Mouse (Mus musculus) c-Kit-negative CD71-positive TER-119-positive erythroid progenitor cells, embryonic 14.5 days (primary cell): ENCODE results near the gene Capn15.

Source experiments
- DNase-seq: peaks from one replicate; pipeline ENCODE4 v3.0.0-alpha.2; 2013; ENCODE audit warnings: low read depth, low spot score

The Capn15 gene

GRCm38 (mm10) chr17:25955736-25956135 lies 29.9 kb downstream of the Capn15 start:
- no peak for DNase-seq

DNA sequence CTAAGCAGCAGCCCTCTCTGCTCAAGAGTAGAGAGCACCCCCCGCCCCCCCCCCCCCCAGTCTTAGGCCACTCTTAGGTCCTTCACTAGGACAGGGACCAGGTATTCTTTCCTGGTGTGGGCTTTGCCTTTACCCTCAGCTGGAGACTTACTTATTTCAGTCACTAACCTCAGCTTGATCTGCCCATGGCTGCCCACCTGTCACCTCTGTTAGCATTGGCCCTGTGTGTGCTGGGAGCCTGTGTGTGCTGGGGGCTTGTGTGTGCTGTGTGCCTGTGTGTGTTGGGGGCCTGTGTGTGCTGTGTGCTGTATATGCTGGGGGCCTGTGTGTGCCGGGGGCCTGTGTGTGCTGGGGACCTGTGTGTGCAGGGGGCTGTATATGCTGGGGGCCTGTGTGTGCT lies 30.9 kb downstream of the Capn15 start:
- DNase-seq, result no peak

- no peak for DNase-seq
These were observed 32.4 kb downstream of the Capn15 start for GRCm38 (mm10) chr17:25953161-25953560.

DNA sequence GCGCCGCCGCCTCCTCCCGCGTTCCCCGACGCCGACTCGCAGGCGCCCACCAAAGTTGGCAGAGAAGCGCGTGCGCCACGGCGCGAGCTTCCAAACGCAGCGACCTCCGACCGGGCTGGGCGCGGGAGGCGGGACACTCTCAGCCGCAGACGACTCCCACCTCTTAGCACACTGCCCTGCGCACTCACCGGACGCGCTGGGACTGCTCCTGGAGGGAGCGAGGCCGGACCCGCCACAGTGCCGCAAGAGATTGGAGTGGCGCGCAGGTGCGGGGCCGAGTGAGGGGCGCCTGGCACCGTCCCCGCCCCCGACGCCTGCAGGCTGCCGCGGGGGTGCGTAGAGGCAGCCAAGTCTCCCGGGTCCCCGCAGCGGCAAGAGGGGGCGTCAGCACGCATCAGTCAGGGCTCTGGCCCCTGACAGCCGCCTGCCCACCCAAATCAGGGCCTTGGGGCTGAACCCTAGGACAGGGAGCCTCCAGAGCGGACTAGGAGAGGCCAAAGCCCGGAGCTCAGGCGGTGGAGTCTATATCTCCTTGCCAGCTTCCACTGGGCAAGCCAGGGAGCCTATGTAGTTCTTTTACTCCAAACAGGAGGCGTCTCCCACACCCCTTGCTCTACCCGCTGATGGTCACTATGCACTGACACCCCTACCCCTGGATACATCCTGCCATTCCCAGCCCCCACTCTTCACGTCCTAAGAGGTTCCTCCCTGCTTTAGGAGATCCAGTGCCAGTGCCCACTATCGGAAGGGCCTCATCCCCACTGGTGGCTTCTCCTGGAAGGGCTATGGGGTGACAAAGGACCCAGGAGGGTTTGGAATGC lies 33.6 kb downstream of the Capn15 start, which contains the start of gene A930017K11Rik:
TSS of gene A930017K11Rik (minus strand) at position 763 of the 821 bp plus-strand sequence.
- DNase-seq, result no peak

- no peak for DNase-seq
These were observed 34.3 kb downstream of the Capn15 start for GRCm38 (mm10) chr17:25951225-25951802.

DNA sequence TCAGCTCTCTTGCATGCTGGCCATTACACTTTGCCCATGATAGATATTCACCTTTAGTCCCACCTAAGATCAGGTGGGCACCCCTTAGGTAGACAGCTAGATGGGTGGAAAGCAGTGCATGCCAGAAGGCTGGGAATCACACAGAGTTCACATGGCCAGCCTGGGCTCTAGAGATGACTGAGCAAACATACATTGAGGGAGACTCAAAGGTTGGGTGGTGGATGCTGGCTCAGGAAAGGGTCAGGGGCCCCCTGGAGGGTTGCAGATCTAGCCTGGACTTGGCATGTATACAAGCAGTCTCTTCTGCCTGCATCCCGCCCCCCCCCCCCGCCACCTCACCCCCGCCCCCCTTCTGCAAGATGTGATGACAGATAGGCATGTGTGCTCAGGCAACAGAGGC lies 34.9 kb downstream of the Capn15 start:
- DNase-seq, result no peak

DNA sequence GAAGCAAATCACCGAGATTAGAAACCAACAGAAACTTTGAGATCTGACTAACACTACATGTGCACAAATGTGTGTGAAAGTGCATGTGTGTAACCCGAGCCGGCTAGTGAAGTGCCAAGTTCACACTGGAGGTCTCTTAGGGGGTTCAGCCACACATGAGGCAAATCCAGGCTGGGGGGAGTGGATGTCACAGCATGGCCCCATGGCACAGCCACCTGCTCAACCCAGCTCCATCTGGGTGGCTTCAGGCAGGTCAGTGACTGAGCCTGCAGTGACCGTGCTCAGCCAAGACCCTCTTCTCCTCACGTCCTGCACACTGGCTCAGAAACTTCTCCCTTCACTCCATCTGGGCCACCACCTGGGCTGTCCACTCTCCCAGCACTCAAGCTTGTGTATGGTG lies 35.6 kb downstream of the Capn15 start:
- DNase-seq, result no peak

DNA sequence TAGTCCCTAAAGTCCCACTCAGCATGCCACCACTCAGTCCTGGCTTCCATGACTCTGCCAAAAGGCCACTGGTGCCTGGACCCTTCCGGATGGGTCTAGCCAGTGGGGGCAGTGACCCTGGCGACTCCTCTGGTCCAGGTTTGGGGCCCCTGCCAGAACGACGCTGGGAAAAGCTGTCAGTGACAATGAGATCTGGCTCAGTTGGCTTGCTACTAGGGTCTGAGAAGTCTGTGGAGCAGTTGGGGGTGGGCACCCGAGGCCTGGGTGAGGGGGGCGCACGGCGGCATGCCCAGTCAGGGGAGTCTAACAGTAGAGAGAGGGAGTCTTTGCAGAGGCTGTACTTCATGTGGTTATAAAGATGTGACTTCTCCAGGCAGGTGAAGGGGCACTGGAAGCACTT lies 37.5 kb downstream of the Capn15 start:
- DNase-seq, result no peak

DNA sequence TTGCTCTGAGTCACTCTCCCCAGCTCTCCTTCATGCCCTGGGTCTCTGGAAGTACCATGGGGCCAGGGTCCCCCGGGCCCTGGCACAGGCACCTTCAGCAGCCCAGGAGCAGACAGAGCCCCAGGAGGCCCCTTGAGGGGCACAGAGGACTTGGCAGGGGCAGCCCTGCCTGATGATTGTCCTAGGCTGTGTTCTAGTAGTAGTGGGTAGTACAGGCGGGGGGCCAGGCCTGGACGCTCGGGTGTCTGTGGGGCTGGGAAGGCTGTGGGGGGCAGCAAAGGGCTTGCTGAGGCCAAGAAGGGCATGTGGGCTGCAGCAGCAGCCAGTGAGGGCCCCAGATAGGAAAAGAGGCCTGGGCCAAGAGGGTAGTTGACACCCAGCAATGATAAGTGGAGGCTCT lies 38.0 kb downstream of the Capn15 start:
- no peak for DNase-seq

- no peak for DNase-seq
These were observed 38.7 kb downstream of the Capn15 start for GRCm38 (mm10) chr17:25946891-25947290.

- DNase-seq, result peak; percentile 48
These were observed 39.2 kb downstream of the Capn15 start for GRCm38 (mm10) chr17:25946349-25946748.

DNA sequence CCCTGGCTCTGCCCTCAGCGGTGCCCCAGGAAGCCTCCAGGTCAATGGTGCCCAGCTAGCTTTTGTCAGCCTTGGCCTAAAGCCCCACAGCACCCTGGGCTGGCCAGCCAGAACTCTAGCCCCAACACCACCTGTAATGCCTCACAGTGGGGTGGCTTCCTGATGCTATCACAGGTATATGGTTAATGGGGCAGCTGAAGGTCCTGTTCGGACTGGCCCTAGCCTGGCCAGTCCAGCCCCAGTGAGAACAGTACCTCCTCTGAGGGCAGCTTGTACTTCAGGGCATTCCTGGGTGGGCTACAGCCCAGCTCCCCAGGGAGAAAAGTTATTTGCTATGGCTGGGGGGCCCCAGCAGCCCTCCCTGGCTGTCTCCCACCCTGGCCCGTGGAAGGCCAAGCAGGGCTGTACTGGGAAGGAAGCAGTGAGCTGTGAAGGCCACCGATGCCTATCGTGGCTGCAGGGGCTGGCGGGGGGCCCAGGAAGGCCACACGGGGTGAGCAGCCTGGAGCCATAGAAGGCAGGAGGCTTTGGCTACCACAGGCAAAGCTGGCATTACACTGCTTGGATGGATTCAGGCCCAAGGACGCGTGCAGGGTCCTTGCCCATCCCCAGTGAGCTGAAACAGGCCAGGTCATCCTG lies 40.0 kb downstream of the Capn15 start:
- DNase-seq, result no peak

- peak; percentile 56 for DNase-seq
These were observed 41.0 kb downstream of the Capn15 start, which contains the start of the genes Pigq and Nhlrc4 for GRCm38 (mm10) chr17:25944366-25945163. Gene Pigq, minus strand, starts transcription at chr17:25944936. Gene Nhlrc4, minus strand, starts transcription at chr17:25944961.

DNA sequence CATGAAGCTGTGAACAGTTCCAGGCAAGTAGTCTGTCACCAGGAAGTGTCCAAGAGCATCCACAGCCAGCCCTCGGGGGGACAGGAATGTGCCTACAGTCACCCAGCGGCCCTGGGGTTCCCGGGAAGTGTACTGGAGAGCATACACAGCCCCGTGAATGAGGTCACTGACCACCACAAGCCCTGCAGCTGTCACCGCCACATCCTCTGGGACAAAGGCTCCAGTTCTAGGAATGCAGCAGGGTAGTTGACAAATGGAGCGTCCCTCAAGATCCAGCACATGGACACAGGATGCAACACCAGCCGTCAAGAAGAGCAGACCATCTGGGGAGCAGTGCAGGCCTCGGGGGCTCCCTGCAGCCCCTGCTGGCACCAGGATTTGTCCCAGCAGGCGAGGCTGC lies 41.8 kb downstream of the Capn15 start:
- DNase-seq, result no peak

- DNase-seq, result no peak
These were observed 42.4 kb downstream of the Capn15 start for GRCm38 (mm10) chr17:25943221-25943620.

- peak; percentile 85 for DNase-seq
These were observed 42.9 kb downstream of the Capn15 start for GRCm38 (mm10) chr17:25942597-25943151.

- DNase-seq, result peak; percentile 47
These were observed 43.9 kb downstream of the Capn15 start for GRCm38 (mm10) chr17:25941511-25942241.

DNA sequence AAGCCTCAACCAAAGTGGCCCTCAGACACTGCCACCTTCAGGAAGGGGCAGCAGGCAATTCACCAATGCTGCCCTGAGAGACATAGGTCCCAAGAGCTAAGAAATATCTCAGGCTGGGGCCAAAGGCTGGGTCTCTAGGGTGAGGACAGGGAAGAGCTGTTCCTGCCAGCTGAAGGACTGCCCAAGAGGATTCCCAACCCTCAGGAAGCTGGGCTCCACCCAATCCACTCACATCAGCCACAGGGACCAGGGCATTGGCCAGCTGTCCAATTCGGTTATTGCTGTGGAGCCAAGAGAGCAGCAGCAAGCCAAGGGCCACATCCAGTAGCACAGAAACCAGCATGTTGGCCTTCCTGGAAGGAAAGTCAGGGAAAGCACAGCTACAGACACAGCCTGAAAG lies 51.1 kb downstream of the Capn15 start:
- DNase-seq, result no peak

- no peak for DNase-seq
These were observed 60.2 kb downstream of the Capn15 start for GRCm38 (mm10) chr17:25925348-25925747.

DNA sequence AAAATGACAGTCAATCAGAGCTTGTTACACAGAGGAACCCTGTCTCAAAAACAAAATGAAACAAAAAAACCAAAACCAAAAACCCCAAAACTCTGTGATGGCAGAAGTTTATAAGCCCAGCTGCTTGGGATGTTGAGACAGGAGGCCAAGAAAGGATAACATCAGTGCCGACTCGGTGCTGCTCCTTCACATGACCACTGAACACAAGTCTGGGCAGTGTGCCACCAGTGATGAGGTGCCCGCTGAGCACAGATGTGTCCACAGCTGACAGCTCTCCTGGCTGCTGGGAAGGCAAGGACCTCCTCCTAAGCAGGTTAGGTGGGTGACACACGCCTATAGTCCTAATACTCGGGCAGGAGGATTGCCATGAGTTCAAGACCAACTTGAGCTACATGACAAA lies 63.5 kb downstream of the Capn15 start:
- no peak for DNase-seq
